Mouse (Mus musculus) forebrain, postnatal 0 days (tissue): ENCODE measurements around the gene Olfr221. TPM values are rescaled to one million over a fixed set of nuclear protein-coding genes. Genes with fewer than 3 reads are reported as not detected.
A peak's percentile ranks its signal among the peaks of the same experiment; 100 is the strongest.

Experiments used
- ATAC-seq: fragments of 200-750 bp; cut with Nextera tagmentation; 2 replicates; pipeline ENCODE4 v1.8.0; 2017; ENCODE audit warnings: mild to moderate bottlenecking, moderate library complexity
- DNase-seq: peaks from one replicate; pipeline ENCODE4 v3.0.0-alpha.2; 2015
- H3K27ac ChIP-seq: fragments of 300-500 bp; sonication (generic); 2 replicates; pipeline ENCODE4 v1.5.1; 2014; ENCODE audit warnings: low read depth, mild to moderate bottlenecking, antibody characterized with exemption, low read length, moderate library complexity, mixed read lengths
- H3K27me3 ChIP-seq: fragments of 300-500 bp; sonication (generic); 2 replicates; pipeline ENCODE4 v1.6.1; 2014; ENCODE audit warnings: mild to moderate bottlenecking, low read length, mixed read lengths; ENCODE audit not compliant: insufficient read depth
- H3K36me3 ChIP-seq: fragments of 300-500 bp; sonication (generic); 2 replicates; pipeline ENCODE4 v1.6.1; 2014; ENCODE audit warnings: mild to moderate bottlenecking, moderate library complexity; ENCODE audit not compliant: insufficient read depth
- H3K4me1 ChIP-seq: fragments of 300-500 bp; sonication (generic); 2 replicates; pipeline ENCODE4 v1.6.1; 2014; ENCODE audit warnings: antibody characterized with exemption; ENCODE audit not compliant: insufficient read depth
- H3K4me2 ChIP-seq: fragments of 300-500 bp; sonication (generic); 2 replicates; pipeline ENCODE4 v1.6.1; 2014; ENCODE audit warnings: low read depth, mild to moderate bottlenecking, moderate library complexity
- H3K4me3 ChIP-seq: fragments of 300-500 bp; sonication (generic); 2 replicates; pipeline ENCODE4 v1.5.1; 2014; ENCODE audit warnings: low read depth, low read length, mixed read lengths
- H3K9ac ChIP-seq: fragments of 300-500 bp; sonication (generic); 2 replicates; pipeline ENCODE4 v1.6.1; 2014; ENCODE audit warnings: mild to moderate bottlenecking
- H3K9me3 ChIP-seq: fragments of 300-500 bp; sonication (generic); 2 replicates; pipeline ENCODE4 v1.6.1; 2016; ENCODE audit warnings: low read length
- CTCF ChIP-seq: sonication (generic); IDR thresholded peaks from 2 replicates; pipeline ENCODE4 v1.5.1; 2016; ENCODE audit warnings: antibody characterized with exemption, control low read depth, low read depth
- WGBS: fragments of 180-500 bp; shearing (Covaris S2); extraction: QIAGEN DNeasy Blood & Tissue Kit; methylation state at CpG from one replicate; pipeline ENCODE4 v1.1.7; 2014; 5-methylcytosine and 5-hydroxymethylcytosine counted together
- polyA plus RNA-seq: library from polyadenylated mRNA; unstranded; fragments of >200 nt; fragmentation: Nextera tagmentation; extraction: Ambion mirVana; gene quantifications from 2 replicates; pipeline ENCODE4 v1.2.1, GENCODE M21; 2015
- total RNA-seq: library from RNA; depleted of rRNA; stranded (reverse); fragments of >200 nt; gene quantifications from 2 replicates; pipeline ENCODE4 v1.2.3, GENCODE M21; 2014

Gene Olfr221
- total and polyA plus RNA-seq, 2 experiments from 2014 or later, result not detected

DNA sequence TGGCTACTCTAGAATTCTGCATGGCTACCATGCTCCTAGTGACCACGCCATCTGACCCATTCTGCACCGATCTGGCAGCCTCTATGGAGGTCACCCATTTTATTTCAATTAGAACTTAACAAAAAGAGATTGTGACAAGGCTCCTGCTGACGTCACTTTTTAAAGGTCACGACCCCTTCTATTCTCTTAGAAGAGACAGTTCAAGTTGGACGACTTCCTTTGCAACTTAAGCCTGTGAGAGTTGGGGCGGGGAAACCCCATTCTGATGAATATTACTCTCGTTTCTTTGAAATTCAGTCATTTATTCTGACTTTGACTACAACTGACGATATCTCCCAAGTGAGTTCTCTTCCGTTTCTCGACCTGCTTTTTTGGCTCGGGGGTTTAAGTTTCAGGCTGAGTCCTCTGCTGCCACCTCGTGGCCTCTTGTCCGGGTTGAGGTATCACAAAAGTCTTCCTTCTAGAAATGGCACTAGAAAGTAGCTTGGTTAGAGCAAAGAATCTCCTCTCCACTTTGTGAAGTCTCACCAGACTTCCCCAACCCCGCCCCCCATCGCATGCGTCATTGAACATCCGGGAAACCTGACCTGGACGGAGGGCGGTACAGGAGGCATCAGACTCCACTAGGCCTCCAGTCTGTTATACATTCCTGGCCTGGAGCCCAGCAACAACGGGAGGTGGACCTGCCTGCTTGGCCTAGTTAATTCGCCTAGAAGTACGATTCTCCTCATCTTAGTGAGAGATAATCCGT, 19.4 kb downstream of the Olfr221 start:
- Histone ChIP-seq H3K9me3 (no peaks in the 10 kb centered on the region), H3K4me2 (peak overlapping the region; percentile 36), H3K9ac (no peak overlapping the region; the same call in 1 of the 2 replicates), H3K36me3 (no peaks in the 10 kb centered on the region), H3K27ac (peak overlapping the region; percentile 36; the same call in 1 of the 2 replicates), H3K27me3 (no peaks in the 10 kb centered on the region), H3K4me3 (no peak overlapping the region), H3K4me1 (peaks cover 15% of the 10 kb centered on the region; the same call in 1 of the 2 replicates)
- DNase-seq, result peak; percentile 90
- WGBS, result 3% methylated on average over 23 of the region's 23 CpGs
- no peak for ATAC-seq
- peak; percentile 76 for TF ChIP-seq CTCF

DNA sequence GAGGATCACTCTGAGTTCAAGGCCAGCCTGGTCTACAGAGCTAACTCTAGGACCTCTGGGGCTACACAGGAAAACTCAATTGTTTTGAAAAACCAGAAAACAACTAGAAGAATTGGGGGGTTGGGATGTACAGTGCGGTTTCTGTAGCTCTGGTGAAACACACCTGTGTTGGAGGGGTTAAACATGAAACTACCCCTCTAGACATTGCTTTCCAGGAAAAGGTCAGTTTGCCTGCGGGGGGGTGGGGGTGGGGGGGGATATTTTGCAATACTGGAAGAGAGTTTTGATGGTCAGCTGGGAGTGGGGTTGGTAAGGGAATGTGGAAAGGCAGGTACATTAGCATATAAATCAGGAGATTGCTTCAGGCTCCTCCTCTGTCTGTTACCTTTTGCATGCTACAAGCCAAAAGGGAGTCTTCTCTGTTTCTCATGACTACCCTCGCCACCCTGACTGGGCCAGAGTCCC, 20.0 kb downstream of the Olfr221 start:
- Histone ChIP-seq H3K27me3 (no peaks in the 10 kb centered on the region), H3K4me3 (no peak overlapping the region), H3K4me1 (peaks cover 15% of the 10 kb centered on the region; the same call in 1 of the 2 replicates), H3K4me2 (peak overlapping the region; percentile 36), H3K9ac (no peak overlapping the region), H3K9me3 (no peaks in the 10 kb centered on the region), H3K36me3 (no peaks in the 10 kb centered on the region), H3K27ac (no peak overlapping the region)
- no peak for TF ChIP-seq CTCF
- DNase-seq, result no peak
- ATAC-seq, result no peak
- WGBS, result 56% methylated on average over 3 of the region's 3 CpGs

DNA sequence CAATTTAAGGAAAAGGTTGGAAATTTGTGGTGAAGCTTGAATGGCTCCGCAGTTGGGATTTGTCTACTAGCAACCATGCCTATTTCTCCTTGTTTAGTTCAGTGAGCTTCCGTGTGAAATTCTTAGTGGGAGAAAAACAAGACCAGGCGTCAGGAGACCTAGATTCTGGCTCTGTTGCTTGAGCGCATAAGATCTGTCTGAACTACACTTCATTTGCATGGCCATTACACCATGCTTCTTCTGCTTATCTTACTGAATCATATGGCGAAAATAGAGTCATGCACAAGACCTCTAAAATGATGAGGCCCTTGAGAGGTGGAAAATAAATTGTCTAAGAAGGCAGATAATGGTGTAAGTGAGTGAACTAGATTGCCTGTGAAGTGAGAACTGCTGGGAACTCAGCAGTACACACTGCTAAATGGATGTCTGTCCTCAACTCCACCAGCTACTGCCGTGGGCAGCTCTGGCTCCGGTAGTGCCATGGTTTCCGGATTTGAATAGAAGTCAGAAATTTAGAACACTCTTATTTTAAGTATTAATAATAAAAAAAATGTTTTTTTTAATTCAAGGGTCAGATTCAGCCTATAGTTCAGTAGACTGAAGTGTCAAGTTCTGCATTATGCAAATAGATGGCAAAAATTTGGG, 20.6 kb downstream of the Olfr221 start:
- TF ChIP-seq CTCF, result no peak
- H3K27me3 ChIP-seq, result no peaks in the 10 kb centered on the region
- ATAC-seq (no peak), DNase-seq (no peak)
- H3K27ac ChIP-seq, result no peak overlapping the region
- H3K4me1 ChIP-seq, result peaks cover 15% of the 10 kb centered on the region; the same call in 1 of the 2 replicates
- no peaks in the 10 kb centered on the region for H3K9me3 ChIP-seq
- H3K4me3 ChIP-seq, result no peak overlapping the region
- no peak overlapping the region for H3K9ac ChIP-seq
- H3K36me3 ChIP-seq, result no peaks in the 10 kb centered on the region
- H3K4me2 ChIP-seq, result no peak overlapping the region
- 85% methylated on average over 8 of the region's 8 CpGs for WGBS

GRCm38 (mm10) chr14:52021138-52021529, 21.1 kb downstream of the Olfr221 start:
- Histone ChIP-seq H3K27me3 (no peaks in the 10 kb centered on the region), H3K4me2 (peak overlapping the region; percentile 77), H3K27ac (no peak overlapping the region), H3K4me3 (no peak overlapping the region), H3K36me3 (no peaks in the 10 kb centered on the region), H3K9me3 (no peaks in the 10 kb centered on the region), H3K9ac (no peak overlapping the region), H3K4me1 (peaks cover 15% of the 10 kb centered on the region; the same call in 1 of the 2 replicates)
- WGBS, result 54% methylated on average over 4 of the region's 4 CpGs
- DNase-seq, result no peak
- ATAC-seq, result no peak
- no peak for TF ChIP-seq CTCF

- DNase-seq (peak; percentile 82), ATAC-seq (peak; percentile 65)
- peak within 1 kb of the TSS; percentile 77 for H3K4me2 ChIP-seq
- H3K4me1 ChIP-seq, result peaks cover 15% of the 10 kb centered on the region; the same call in 1 of the 2 replicates
- no peaks in the 10 kb centered on the region for H3K27me3 ChIP-seq
- TF ChIP-seq CTCF, result peak; percentile 73
- peak within 1 kb of the TSS; percentile 93 for H3K9ac ChIP-seq
- peak within 1 kb of the TSS; percentile 99 for H3K27ac ChIP-seq
- WGBS, result 4% methylated on average over 15 of the region's 15 CpGs
- H3K36me3 ChIP-seq, result no peaks in the 10 kb centered on the region
- peak within 1 kb of the TSS; percentile 76 for H3K4me3 ChIP-seq
- no peaks in the 10 kb centered on the region for H3K9me3 ChIP-seq
Measured at GRCm38 (mm10) chr14:52020486-52021137, 21.6 kb downstream of the Olfr221 start, which contains the start of gene Zfp219. Gene Zfp219 (minus strand): TSS chr14:52020733.

GRCm38 (mm10) chr14:52019590-52020340, 22.5 kb downstream of the Olfr221 start:
- H3K9me3 ChIP-seq, result no peaks in the 10 kb centered on the region
- H3K4me1 ChIP-seq, result peaks cover 15% of the 10 kb centered on the region; the same call in 1 of the 2 replicates
- peak; percentile 94 for ATAC-seq
- peak overlapping the region; percentile 76 for H3K4me3 ChIP-seq
- peak overlapping the region; percentile 99 for H3K27ac ChIP-seq
- peak overlapping the region; percentile 77 for H3K4me2 ChIP-seq
- TF ChIP-seq CTCF, result peak; percentile 73
- DNase-seq, result peak; percentile 98
- H3K9ac ChIP-seq, result peak overlapping the region; percentile 93
- no peaks in the 10 kb centered on the region for H3K36me3 ChIP-seq
- WGBS, result 2% methylated on average over 72 of the region's 74 CpGs
- no peaks in the 10 kb centered on the region for H3K27me3 ChIP-seq
